Mouse (Mus musculus): ENCODE data around the gene Cntrl.

- TF ChIP-seq CTCF (IDR thresholded peaks at IDR 0.05; ENCODE audit: low read depth) (no peak), EP300 (IDR thresholded peaks at IDR 0.05; ENCODE audit: low read depth) (no peak)
Measured at GRCm38 (mm10) chr2:35206761-35207160, 97.5 kb downstream of the Cntrl start.
